Comparison of ENCODE assay signal across 28 mouse cellular contexts in the genomic region with DNA sequence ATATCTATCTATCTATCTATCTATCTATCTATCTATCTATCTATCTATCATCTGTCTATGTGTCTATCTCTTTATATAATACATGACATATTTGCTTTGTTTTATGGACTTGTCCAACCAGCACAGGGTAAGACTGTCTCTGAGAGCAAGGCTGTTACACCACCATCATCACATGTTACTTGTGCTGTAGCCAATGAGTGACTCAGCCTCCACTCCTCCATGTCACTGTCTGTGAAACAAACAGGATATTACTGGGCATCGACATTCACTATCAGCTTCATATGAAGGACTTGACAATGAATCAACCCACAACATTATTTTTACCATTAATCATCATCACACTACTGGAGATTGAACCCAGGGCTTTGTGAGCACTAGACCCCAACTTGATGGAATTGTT.
"Had no signal": no experiment of that assay in that cellular context is flagged by ENCODE, and none has a peak within 500 bp of the region (broad histone marks: within the 10 kb centered on the region; RNA-seq: fewer than 3 reads in every experiment).

No protein-coding gene starts in this region.

- H3K27me3 ChIP-seq: heart, embryonic 15.5 days; hindbrain, embryonic 13.5 days; hindbrain, embryonic 15.5 days; kidney, embryonic 15.5 days; liver, embryonic 13.5 days; liver, embryonic 15.5 days had no signal

- H3K36me3 ChIP-seq: heart, embryonic 13.5 days; heart, embryonic 15.5 days; hindbrain, embryonic 13.5 days; hindbrain, embryonic 15.5 days; kidney, embryonic 15.5 days; limb, embryonic 10.5 days; limb, embryonic 12.5 days; liver, embryonic 13.5 days; liver, embryonic 15.5 days had no signal

- ATAC-seq: hindbrain, postnatal 0 days; intestine, embryonic 16.5 days had no signal

- H3K4me2 ChIP-seq: heart, embryonic 11.5 days; heart, embryonic 13.5 days; heart, embryonic 15.5 days; hindbrain, embryonic 13.5 days; hindbrain, embryonic 15.5 days; kidney, embryonic 15.5 days; limb, embryonic 12.5 days; liver, embryonic 11.5 days; liver, embryonic 13.5 days; liver, embryonic 15.5 days had no signal

- DNase-seq: gastrocnemius, adult 2 months; gastrocnemius, postnatal 10 days; gastrocnemius, postnatal 25 days; heart, adult 11 months; heart, adult 2 months; heart, postnatal 14 days; heart, postnatal 36 days; kidney, adult 11 months; kidney, adult 2 months; kidney, adult 9 months; kidney, postnatal 25 days; kidney, postnatal 4 days; liver; liver, embryonic 13.5 days had no signal

- H3K4me3 ChIP-seq: gastrocnemius, adult 2 months; heart, adult 2 months; heart, embryonic 13.5 days; heart, embryonic 15.5 days; hindbrain, embryonic 13.5 days; hindbrain, embryonic 15.5 days; kidney, embryonic 15.5 days; layer of hippocampus, adult 2 months; left cerebral cortex, adult 2 months; limb, embryonic 10.5 days; limb, embryonic 12.5 days; liver, embryonic 13.5 days; liver, embryonic 15.5 days had no signal
